Comparison of ENCODE assay signal across 23 mouse cellular contexts in genomic region chr1:131462541-131463067, GRCm38 (mm10).
DNase-seq lines count a peak whose midpoint lies in the region; ATAC-seq and TF ChIP-seq lines count a peak whose summit lies in the region.
"Had no signal": no experiment of that assay in that cellular context is flagged by ENCODE, and none has a peak within 500 bp of the region (broad histone marks: within the 10 kb centered on the region; RNA-seq: fewer than 3 reads in every experiment).

No protein-coding gene starts in this region.

- no peaks in the 10 kb centered on the region for H3K36me3 ChIP-seq in forebrain, embryonic 12.5 days (replicated peaks)
- no peaks in the 10 kb centered on the region for H3K36me3 ChIP-seq in forebrain, embryonic 11.5 days (ENCODE audit: control insufficient read depth, insufficient read depth, low read length)
- H3K36me3 ChIP-seq in forebrain, embryonic 16.5 days (ENCODE audit: control insufficient read depth, insufficient read depth), result no peaks in the 10 kb centered on the region
- H3K36me3 ChIP-seq in neural tube, embryonic 14.5 days (ENCODE audit: control insufficient read depth, insufficient read depth, low read length), result no peaks in the 10 kb centered on the region
- no peaks in the 10 kb centered on the region for H3K36me3 ChIP-seq in midbrain, embryonic 10.5 days
- H3K36me3 ChIP-seq: embryonic facial prominence, embryonic 15.5 days; heart, embryonic 13.5 days had no signal

- no peak for DNase-seq in forebrain, embryonic 11.5 days (ENCODE audit: low spot score)
- DNase-seq in layer of hippocampus, adult 9-11 months, result no peak
- no peak for DNase-seq in midbrain, embryonic 10.5 days (ENCODE audit: low spot score)
- DNase-seq: adrenal gland, postnatal 14 days; cerebellum, adult 2 months; cerebellum, postnatal 10 days; embryo, embryonic 11 days; gastrocnemius, adult 2 months; gastrocnemius, postnatal 25 days; heart, adult 11 months; heart, postnatal 36 days had no signal

- no peak for TF ChIP-seq POLR2A in bone marrow macrophage, adult 2 months (IDR thresholded peaks at IDR 0.05; ENCODE audit: borderline replicate concordance, low read depth, low read length)

- H3K4me1 ChIP-seq in forebrain, embryonic 12.5 days, result peaks cover 11% of the 10 kb centered on the region; the same call in 1 of the 2 replicates
- no peaks in the 10 kb centered on the region for H3K4me1 ChIP-seq in forebrain, embryonic 11.5 days (replicated peaks; ENCODE audit: control insufficient read depth, insufficient read depth, low read length)
- peaks cover 36% of the 10 kb centered on the region for H3K4me1 ChIP-seq in bone marrow macrophage, adult 2 months (ENCODE audit: control insufficient read depth, insufficient read depth, low read length)
- H3K4me1 ChIP-seq in forebrain, embryonic 16.5 days (replicated peaks; ENCODE audit: control insufficient read depth, insufficient read depth, low read length), result peaks cover 14% of the 10 kb centered on the region
- peaks cover 4% of the 10 kb centered on the region for H3K4me1 ChIP-seq in neural tube, embryonic 14.5 days (ENCODE audit: control insufficient read depth, insufficient read depth, low read length)
- H3K4me1 ChIP-seq in midbrain, embryonic 10.5 days, result no peaks in the 10 kb centered on the region
- H3K4me1 ChIP-seq: embryonic facial prominence, embryonic 15.5 days had no signal

- no peak overlapping the region for H3K4me2 ChIP-seq in forebrain, embryonic 12.5 days
- H3K4me2 ChIP-seq in forebrain, embryonic 11.5 days (ENCODE audit: low read depth, low read length, severe bottlenecking), result no peak overlapping the region
- H3K4me2 ChIP-seq in forebrain, embryonic 16.5 days (ENCODE audit: low read length), result no peak overlapping the region
- H3K4me2 ChIP-seq in neural tube, embryonic 14.5 days (ENCODE audit: low read depth, low read length), result no peak overlapping the region
- H3K4me2 ChIP-seq: embryonic facial prominence, embryonic 15.5 days; heart, embryonic 13.5 days had no signal

- peak; percentile 55; the same call in 1 of the 2 replicates for ATAC-seq in forebrain, embryonic 12.5 days (ENCODE audit: low FRiP score)
- ATAC-seq in forebrain, embryonic 11.5 days (replicated peaks; ENCODE audit: low FRiP score), result no peak
- ATAC-seq in forebrain, embryonic 16.5 days, result peak; percentile 53; the same call in 1 of the 2 replicates
- ATAC-seq in neural tube, embryonic 14.5 days (ENCODE audit: low read depth), result 0 out of 2 replicates have a peak, but pooled peaks have one; percentile 21
- ATAC-seq in monocyte, adult 5-6 weeks (replicated peaks; ENCODE audit: insufficient number of reproducible peaks, low FRiP score, low TSS enrichment, poor library complexity, severe bottlenecking), result no peak
- ATAC-seq: activated CD4-positive, CD25-positive, alpha-beta regulatory T cell, adult 4 months; hindbrain, embryonic 16.5 days; inflammation-experienced regulatory T-cells, adult 6 months; Patski had no signal

- no peak for TF ChIP-seq CTCF in bone marrow macrophage, adult 2 months (IDR thresholded peaks at IDR 0.05; ENCODE audit: low read depth, low read length)

- 0 out of 2 replicates have a peak overlapping the region, but pooled peaks have one; percentile 13 for H3K27ac ChIP-seq in forebrain, embryonic 12.5 days
- H3K27ac ChIP-seq in forebrain, embryonic 11.5 days (ENCODE audit: low read depth, low read length), result no peak overlapping the region
- peak overlapping the region; percentile 13; the same call in 1 of the 2 replicates for H3K27ac ChIP-seq in bone marrow macrophage, adult 2 months (ENCODE audit: insufficient read depth, low read depth, low read length)
- H3K27ac ChIP-seq in forebrain, embryonic 16.5 days (ENCODE audit: low read length), result no peak overlapping the region
- no peak overlapping the region for H3K27ac ChIP-seq in neural tube, embryonic 14.5 days (ENCODE audit: low read depth, low read length)
- no peak overlapping the region for H3K27ac ChIP-seq in midbrain, embryonic 10.5 days (replicated peaks)
- H3K27ac ChIP-seq: embryonic facial prominence, embryonic 15.5 days; gastrocnemius, adult 2 months; heart, embryonic 13.5 days had no signal

- no peak overlapping the region for H3K9ac ChIP-seq in forebrain, embryonic 12.5 days
- no peak overlapping the region for H3K9ac ChIP-seq in forebrain, embryonic 11.5 days (ENCODE audit: low read length)
- H3K9ac ChIP-seq in forebrain, embryonic 16.5 days (replicated peaks; ENCODE audit: low read depth, low read length), result no peak overlapping the region
- no peak overlapping the region for H3K9ac ChIP-seq in neural tube, embryonic 14.5 days (replicated peaks; ENCODE audit: low read depth, low read length)
- H3K9ac ChIP-seq: embryonic facial prominence, embryonic 15.5 days; heart, embryonic 13.5 days had no signal

- H3K9me3 ChIP-seq in forebrain, embryonic 12.5 days, result no peaks in the 10 kb centered on the region
- H3K9me3 ChIP-seq in forebrain, embryonic 11.5 days (ENCODE audit: control insufficient read depth, low read length), result no peaks in the 10 kb centered on the region
- no peaks in the 10 kb centered on the region for H3K9me3 ChIP-seq in forebrain, embryonic 16.5 days (ENCODE audit: control insufficient read depth, low read length)
- H3K9me3 ChIP-seq in neural tube, embryonic 14.5 days (ENCODE audit: control insufficient read depth, low read length), result no peaks in the 10 kb centered on the region
- no peaks in the 10 kb centered on the region for H3K9me3 ChIP-seq in midbrain, embryonic 10.5 days (replicated peaks)
- H3K9me3 ChIP-seq: embryonic facial prominence, embryonic 15.5 days; heart, embryonic 13.5 days had no signal

- 30% methylated on average over 1 of the region's 1 CpGs for WGBS in forebrain, embryonic 12.5 days
- 39% methylated on average over 1 of the region's 1 CpGs for WGBS in forebrain, embryonic 11.5 days
- WGBS in forebrain, embryonic 16.5 days, result 16% methylated on average over 1 of the region's 1 CpGs
- WGBS in neural tube, embryonic 14.5 days, result 11% methylated on average over 1 of the region's 1 CpGs
- 84% methylated on average over 1 of the region's 1 CpGs for WGBS in midbrain, embryonic 10.5 days

- no peaks in the 10 kb centered on the region for H3K27me3 ChIP-seq in forebrain, embryonic 12.5 days
- H3K27me3 ChIP-seq in forebrain, embryonic 11.5 days (ENCODE audit: control insufficient read depth, insufficient read depth, low read length), result no peaks in the 10 kb centered on the region
- no peaks in the 10 kb centered on the region for H3K27me3 ChIP-seq in forebrain, embryonic 16.5 days (replicated peaks; ENCODE audit: control insufficient read depth, insufficient read depth, low read length)
- no peaks in the 10 kb centered on the region for H3K27me3 ChIP-seq in neural tube, embryonic 14.5 days (ENCODE audit: control insufficient read depth, insufficient read depth, low read length)
- no peaks in the 10 kb centered on the region for H3K27me3 ChIP-seq in midbrain, embryonic 10.5 days (ENCODE audit: low read depth, poor library complexity, severe bottlenecking)
- H3K27me3 ChIP-seq: embryonic facial prominence, embryonic 15.5 days; heart, embryonic 13.5 days; Patski had no signal

- no peak overlapping the region for H3K4me3 ChIP-seq in forebrain, embryonic 12.5 days (replicated peaks)
- H3K4me3 ChIP-seq in forebrain, embryonic 11.5 days (ENCODE audit: low read depth, low read length), result no peak overlapping the region
- no peak overlapping the region for H3K4me3 ChIP-seq in bone marrow macrophage, adult 2 months (ENCODE audit: insufficient read depth, low read length)
- H3K4me3 ChIP-seq in forebrain, embryonic 16.5 days (replicated peaks; ENCODE audit: low read length), result no peak overlapping the region
- no peak overlapping the region for H3K4me3 ChIP-seq in neural tube, embryonic 14.5 days (ENCODE audit: low read depth, low read length)
- H3K4me3 ChIP-seq in midbrain, embryonic 10.5 days, result no peak overlapping the region
- H3K4me3 ChIP-seq: embryonic facial prominence, embryonic 15.5 days; erythroblast, embryonic 14.5 days; gastrocnemius, adult 2 months; heart, embryonic 13.5 days had no signal

Comparison
In these comparisons a context has a peak if more than half of its experiments do, and no peak if none do; other contexts are left out.
1. ATAC-seq: peak in forebrain, embryonic 12.5 days (single experiment), forebrain, embryonic 16.5 days (single experiment) and neural tube, embryonic 14.5 days (single experiment); none in forebrain, embryonic 11.5 days (single experiment) and monocyte, adult 5-6 weeks (single experiment).
2. H3K27ac ChIP-seq: peak in forebrain, embryonic 12.5 days (single experiment) and bone marrow macrophage, adult 2 months (single experiment); none in forebrain, embryonic 11.5 days (single experiment), forebrain, embryonic 16.5 days (single experiment), neural tube, embryonic 14.5 days (single experiment) and midbrain, embryonic 10.5 days (single experiment).